Mouse (Mus musculus): ENCODE results near the gene Cask. TPM values are rescaled to one million over a fixed set of nuclear protein-coding genes. Genes with fewer than 3 reads are reported as not detected.

The Cask gene
- polyA plus RNA-seq, 1 experiment from 2014 or later, result 64.0 TPM

DNA sequence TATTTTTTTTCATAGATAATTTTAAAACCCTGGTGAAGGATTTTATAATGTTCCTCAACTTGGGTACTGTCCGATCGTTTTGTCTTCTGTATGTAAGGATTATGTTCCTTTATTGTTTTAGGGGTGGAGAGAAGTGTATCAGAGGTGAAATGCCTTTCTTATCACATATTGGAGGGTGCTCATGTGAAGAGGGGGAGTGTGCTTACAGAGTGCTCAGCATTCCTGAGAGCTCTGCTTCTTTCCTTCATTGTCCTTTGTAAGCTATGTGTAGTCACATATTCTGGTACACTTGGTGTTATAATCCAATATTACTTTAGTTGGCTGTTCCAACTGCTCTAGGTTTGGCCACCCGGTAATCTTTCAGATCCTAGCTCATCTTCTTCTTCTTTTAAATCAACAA is 150.5 kb downstream of the Cask start:
- WGBS, result 93% methylated on average over 3 of the region's 3 CpGs
- H3K36me3 ChIP-seq (ENCODE audit: control insufficient read depth, insufficient read depth, low read length), result no peaks in the 10 kb centered on the region
- ATAC-seq (ENCODE audit: low FRiP score, low TSS enrichment), result no peak
- no peak overlapping the region for H3K4me2 ChIP-seq (ENCODE audit: low read length)
- no peak for DNase-seq
- no peaks in the 10 kb centered on the region for H3K9me3 ChIP-seq (ENCODE audit: control insufficient read depth, low read length)
- H3K4me3 ChIP-seq (replicated peaks; ENCODE audit: low read depth, low read length), result no peak overlapping the region
- H3K9ac ChIP-seq (replicated peaks; ENCODE audit: low read length), result no peak overlapping the region
- no peaks in the 10 kb centered on the region for H3K27me3 ChIP-seq (ENCODE audit: control insufficient read depth, insufficient read depth, low read length)
- no peak overlapping the region for H3K27ac ChIP-seq (replicated peaks; ENCODE audit: low read depth, low read length)
- no peaks in the 10 kb centered on the region for H3K4me1 ChIP-seq (ENCODE audit: control insufficient read depth, insufficient read depth, low read length)

DNA sequence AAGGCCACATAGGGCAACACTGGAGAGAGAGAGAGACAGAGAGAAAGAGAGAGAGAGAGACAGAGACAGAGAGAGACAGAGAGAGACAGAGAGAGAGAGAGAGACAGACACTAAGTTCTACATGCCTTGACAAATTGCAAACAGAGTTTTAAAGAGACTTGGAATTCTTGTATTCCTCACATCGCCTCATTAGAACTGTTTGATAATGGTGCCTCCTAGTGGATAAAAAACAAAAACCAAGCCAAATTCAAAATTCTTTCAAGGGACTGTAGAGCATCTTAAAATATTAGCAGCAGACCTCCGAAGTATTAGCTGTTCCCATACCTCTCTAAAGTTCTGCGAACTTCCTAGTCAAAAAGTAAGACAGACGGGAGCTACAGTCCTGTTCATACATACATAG is 159.3 kb downstream of the Cask start:
- H3K27ac ChIP-seq (replicated peaks; ENCODE audit: low read depth, low read length), result no peak overlapping the region
- ATAC-seq (ENCODE audit: low FRiP score, low TSS enrichment) (no peak), DNase-seq (no peak)
- 85% methylated on average over 4 of the region's 4 CpGs for WGBS
- H3K27me3 ChIP-seq (ENCODE audit: control insufficient read depth, insufficient read depth, low read length), result no peaks in the 10 kb centered on the region
- H3K4me2 ChIP-seq (ENCODE audit: low read length), result no peak overlapping the region
- no peaks in the 10 kb centered on the region for H3K4me1 ChIP-seq (ENCODE audit: control insufficient read depth, insufficient read depth, low read length)
- H3K9ac ChIP-seq (replicated peaks; ENCODE audit: low read length), result no peak overlapping the region
- no peaks in the 10 kb centered on the region for H3K36me3 ChIP-seq (ENCODE audit: control insufficient read depth, insufficient read depth, low read length)
- no peaks in the 10 kb centered on the region for H3K9me3 ChIP-seq (ENCODE audit: control insufficient read depth, low read length)
- no peak overlapping the region for H3K4me3 ChIP-seq (replicated peaks; ENCODE audit: low read depth, low read length)

DNA sequence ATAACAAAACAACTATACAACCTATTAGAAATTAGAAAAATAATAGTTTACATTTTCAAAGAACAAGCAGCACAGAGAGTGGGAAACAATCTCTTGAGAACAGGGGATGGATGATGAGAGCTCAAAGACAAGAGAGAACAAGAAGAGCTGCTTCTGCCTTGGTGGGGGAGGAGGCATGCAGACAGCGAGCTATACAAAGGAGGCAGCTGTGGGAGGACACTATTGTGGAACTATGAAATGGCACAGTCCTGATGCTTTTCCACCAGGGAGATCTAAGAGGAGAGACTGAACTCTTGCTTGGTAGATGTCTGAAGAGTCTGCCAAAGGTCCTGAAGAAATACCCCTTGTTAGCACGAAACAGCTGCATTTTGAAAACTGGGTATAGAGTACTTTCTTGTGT is 162.8 kb downstream of the Cask start:
- DNase-seq (no peak), ATAC-seq (ENCODE audit: low FRiP score, low TSS enrichment) (no peak)
- Histone ChIP-seq H3K27me3 (ENCODE audit: control insufficient read depth, insufficient read depth, low read length) (no peaks in the 10 kb centered on the region), H3K9me3 (ENCODE audit: control insufficient read depth, low read length) (no peaks in the 10 kb centered on the region), H3K4me3 (replicated peaks; ENCODE audit: low read depth, low read length) (no peak overlapping the region), H3K4me1 (ENCODE audit: control insufficient read depth, insufficient read depth, low read length) (no peaks in the 10 kb centered on the region), H3K4me2 (ENCODE audit: low read length) (no peak overlapping the region), H3K36me3 (ENCODE audit: control insufficient read depth, insufficient read depth, low read length) (no peaks in the 10 kb centered on the region), H3K27ac (replicated peaks; ENCODE audit: low read depth, low read length) (no peak overlapping the region), H3K9ac (replicated peaks; ENCODE audit: low read length) (no peak overlapping the region)
- 50% methylated on average over 2 of the region's 2 CpGs for WGBS

DNA sequence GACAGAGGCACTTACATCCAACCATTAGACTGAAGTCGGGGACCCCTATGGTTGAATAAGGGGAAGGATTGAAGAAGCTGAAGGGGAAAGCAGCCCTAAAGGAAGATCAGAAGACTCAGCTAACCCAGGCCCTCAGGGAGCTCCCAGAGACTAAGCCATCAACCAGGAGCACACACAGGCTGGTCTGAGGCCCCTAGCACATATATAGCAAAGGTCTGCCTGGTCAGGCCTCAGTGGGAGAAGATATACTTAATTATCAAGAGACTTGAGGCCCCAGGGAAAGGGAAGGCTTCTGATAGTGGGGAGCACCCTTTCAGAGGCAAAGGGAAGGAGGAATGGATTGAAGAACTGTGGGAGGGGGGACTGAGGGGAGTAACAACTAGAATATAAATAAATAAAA is 164.6 kb downstream of the Cask start:
- Histone ChIP-seq H3K27ac (replicated peaks; ENCODE audit: low read depth, low read length) (no peak overlapping the region), H3K27me3 (ENCODE audit: control insufficient read depth, insufficient read depth, low read length) (no peaks in the 10 kb centered on the region), H3K4me3 (replicated peaks; ENCODE audit: low read depth, low read length) (no peak overlapping the region), H3K4me2 (ENCODE audit: low read length) (no peak overlapping the region), H3K36me3 (ENCODE audit: control insufficient read depth, insufficient read depth, low read length) (no peaks in the 10 kb centered on the region), H3K9ac (replicated peaks; ENCODE audit: low read length) (no peak overlapping the region), H3K9me3 (ENCODE audit: control insufficient read depth, low read length) (no peaks in the 10 kb centered on the region), H3K4me1 (ENCODE audit: control insufficient read depth, insufficient read depth, low read length) (no peaks in the 10 kb centered on the region)
- no peak for DNase-seq
- no peak for ATAC-seq (ENCODE audit: low FRiP score, low TSS enrichment)
- 88% methylated on average over 1 of the region's 1 CpGs for WGBS

DNA sequence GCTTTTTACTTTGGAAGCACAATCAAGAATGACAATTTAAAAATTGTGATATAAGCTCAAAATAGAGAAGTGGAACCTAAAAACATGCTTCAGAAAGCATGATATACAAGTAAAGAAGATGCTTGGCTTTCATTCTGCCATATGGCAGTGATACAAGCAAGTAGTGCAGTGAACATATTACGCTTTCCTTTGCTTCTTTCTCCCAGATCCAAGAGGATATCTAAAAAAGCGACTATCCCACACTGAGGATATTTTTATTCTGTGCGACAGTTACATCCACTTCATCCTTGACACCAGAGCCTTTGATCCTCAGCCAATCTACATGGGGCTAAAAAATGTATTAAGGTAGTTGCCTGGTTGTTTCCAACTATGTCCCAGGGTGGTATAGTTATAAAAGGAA is 169.4 kb downstream of the Cask start:
- Histone ChIP-seq H3K4me2 (ENCODE audit: low read length) (no peak overlapping the region), H3K9me3 (ENCODE audit: control insufficient read depth, low read length) (no peaks in the 10 kb centered on the region), H3K36me3 (ENCODE audit: control insufficient read depth, insufficient read depth, low read length) (no peaks in the 10 kb centered on the region), H3K4me1 (ENCODE audit: control insufficient read depth, insufficient read depth, low read length) (no peaks in the 10 kb centered on the region), H3K27me3 (ENCODE audit: control insufficient read depth, insufficient read depth, low read length) (no peaks in the 10 kb centered on the region), H3K27ac (replicated peaks; ENCODE audit: low read depth, low read length) (no peak overlapping the region), H3K4me3 (replicated peaks; ENCODE audit: low read depth, low read length) (no peak overlapping the region), H3K9ac (replicated peaks; ENCODE audit: low read length) (no peak overlapping the region)
- WGBS, result 91% methylated on average over 3 of the region's 3 CpGs
- DNase-seq (no peak), ATAC-seq (ENCODE audit: low FRiP score, low TSS enrichment) (no peak)

DNA sequence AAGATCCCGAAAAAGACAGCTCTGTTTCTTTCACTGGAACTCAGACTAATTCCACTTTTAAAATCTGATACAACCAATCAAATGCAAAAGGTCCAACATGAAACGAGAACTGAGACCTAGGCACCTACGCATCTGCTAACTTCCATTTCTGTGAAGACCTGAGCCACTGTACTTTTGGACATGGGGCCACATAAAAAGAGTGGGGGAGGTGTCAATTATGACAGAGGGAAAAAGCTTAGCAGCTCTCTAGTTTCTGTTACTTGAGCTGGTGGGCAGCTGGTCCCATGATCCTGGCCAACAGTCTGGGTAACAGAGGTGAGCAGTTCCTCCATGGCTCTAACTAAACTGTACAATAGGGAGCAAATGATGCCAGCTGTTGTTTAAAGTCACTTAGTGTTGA is 178.2 kb downstream of the Cask start:
- ATAC-seq (ENCODE audit: low FRiP score, low TSS enrichment), result no peak
- no peaks in the 10 kb centered on the region for H3K36me3 ChIP-seq (ENCODE audit: control insufficient read depth, insufficient read depth, low read length)
- H3K27me3 ChIP-seq (ENCODE audit: control insufficient read depth, insufficient read depth, low read length), result no peaks in the 10 kb centered on the region
- no peaks in the 10 kb centered on the region for H3K4me1 ChIP-seq (ENCODE audit: control insufficient read depth, insufficient read depth, low read length)
- H3K4me3 ChIP-seq (replicated peaks; ENCODE audit: low read depth, low read length), result no peak overlapping the region
- H3K9ac ChIP-seq (replicated peaks; ENCODE audit: low read length), result no peak overlapping the region
- no peak for DNase-seq
- 88% methylated on average over 3 of the region's 3 CpGs for WGBS
- no peak overlapping the region for H3K4me2 ChIP-seq (ENCODE audit: low read length)
- no peak overlapping the region for H3K27ac ChIP-seq (replicated peaks; ENCODE audit: low read depth, low read length)
- H3K9me3 ChIP-seq (ENCODE audit: control insufficient read depth, low read length), result no peaks in the 10 kb centered on the region

DNA sequence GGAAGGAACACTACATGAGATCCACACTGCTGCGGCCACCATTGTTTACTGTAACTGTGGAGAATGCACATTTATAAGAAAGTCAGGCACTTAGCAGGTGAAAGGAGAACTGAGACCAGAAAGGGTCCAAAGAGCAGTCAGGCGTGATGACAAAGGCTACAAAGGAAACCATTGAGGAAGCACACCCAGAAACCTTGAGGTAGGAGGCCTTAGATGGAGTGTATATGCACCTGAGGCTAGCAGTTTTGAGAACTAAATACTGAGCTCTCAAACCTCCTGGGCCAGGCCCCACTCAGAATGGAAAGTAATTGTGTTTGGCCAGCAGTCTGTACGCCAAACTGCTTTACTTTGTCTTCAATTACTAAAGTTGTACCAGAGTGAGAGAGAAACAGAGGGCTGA is 180.8 kb downstream of the Cask start:
- Histone ChIP-seq H3K9me3 (ENCODE audit: control insufficient read depth, low read length) (no peaks in the 10 kb centered on the region), H3K4me1 (ENCODE audit: control insufficient read depth, insufficient read depth, low read length) (no peaks in the 10 kb centered on the region), H3K4me3 (replicated peaks; ENCODE audit: low read depth, low read length) (no peak overlapping the region), H3K27ac (replicated peaks; ENCODE audit: low read depth, low read length) (no peak overlapping the region), H3K27me3 (ENCODE audit: control insufficient read depth, insufficient read depth, low read length) (no peaks in the 10 kb centered on the region), H3K9ac (replicated peaks; ENCODE audit: low read length) (no peak overlapping the region), H3K4me2 (ENCODE audit: low read length) (no peak overlapping the region), H3K36me3 (ENCODE audit: control insufficient read depth, insufficient read depth, low read length) (no peaks in the 10 kb centered on the region)
- DNase-seq (no peak), ATAC-seq (ENCODE audit: low FRiP score, low TSS enrichment) (no peak)
- 71% methylated on average over 3 of the region's 3 CpGs for WGBS

DNA sequence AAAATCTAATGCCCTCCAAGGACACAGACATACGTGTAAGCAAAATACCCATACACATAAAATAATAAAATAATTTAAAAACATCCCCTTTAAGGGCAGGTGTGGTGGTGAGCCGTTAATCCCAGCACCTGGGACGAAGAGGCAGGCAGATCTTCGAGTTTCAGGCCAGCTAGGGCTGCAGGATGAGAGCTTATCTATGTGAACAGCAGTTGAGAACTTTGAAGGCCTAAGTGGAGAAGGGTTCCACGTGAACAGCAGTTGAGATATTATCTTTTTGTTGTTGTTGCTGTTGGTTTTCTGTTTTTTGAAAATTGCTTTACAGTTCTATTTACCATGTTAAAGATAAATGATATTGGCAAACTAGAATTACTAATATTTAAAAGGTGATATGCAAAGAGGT is 182.3 kb downstream of the Cask start:
- ATAC-seq (ENCODE audit: low FRiP score, low TSS enrichment) (no peak), DNase-seq (no peak)
- Histone ChIP-seq H3K9ac (replicated peaks; ENCODE audit: low read length) (no peak overlapping the region), H3K4me1 (ENCODE audit: control insufficient read depth, insufficient read depth, low read length) (no peaks in the 10 kb centered on the region), H3K4me2 (ENCODE audit: low read length) (no peak overlapping the region), H3K4me3 (replicated peaks; ENCODE audit: low read depth, low read length) (no peak overlapping the region), H3K27ac (replicated peaks; ENCODE audit: low read depth, low read length) (no peak overlapping the region), H3K9me3 (ENCODE audit: control insufficient read depth, low read length) (no peaks in the 10 kb centered on the region), H3K27me3 (ENCODE audit: control insufficient read depth, insufficient read depth, low read length) (no peaks in the 10 kb centered on the region), H3K36me3 (ENCODE audit: control insufficient read depth, insufficient read depth, low read length) (no peaks in the 10 kb centered on the region)
- 80% methylated on average over 5 of the region's 5 CpGs for WGBS

DNA sequence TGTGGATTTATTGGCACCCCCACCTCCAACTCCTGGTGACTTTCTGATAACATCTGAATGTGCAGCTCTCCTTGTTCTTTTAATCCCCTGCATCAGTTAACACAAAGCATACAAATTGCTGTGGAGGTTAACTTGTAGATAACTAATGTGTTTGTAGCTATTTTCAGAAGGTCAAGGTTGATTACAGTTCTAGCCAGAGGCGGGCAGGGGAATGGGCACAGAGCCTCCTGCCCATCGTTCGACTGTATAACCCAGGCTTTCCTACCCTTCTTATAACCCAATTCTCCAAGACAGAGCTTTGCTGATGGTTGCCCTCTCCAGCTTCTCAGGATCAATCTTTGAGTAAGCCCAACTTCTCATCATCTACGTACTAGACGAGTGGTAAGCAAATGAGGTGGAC is 190.1 kb downstream of the Cask start, which contains the start of gene Gpr82:
Gene Gpr82 (plus strand): TSS at position 301 of the 400 bp plus-strand sequence.
- Histone ChIP-seq H3K27me3 (ENCODE audit: control insufficient read depth, insufficient read depth, low read length) (no peaks in the 10 kb centered on the region), H3K9me3 (ENCODE audit: control insufficient read depth, low read length) (no peaks in the 10 kb centered on the region), H3K27ac (replicated peaks; ENCODE audit: low read depth, low read length) (no peak within 1 kb of the TSS), H3K4me3 (replicated peaks; ENCODE audit: low read depth, low read length) (no peak within 1 kb of the TSS), H3K4me1 (ENCODE audit: control insufficient read depth, insufficient read depth, low read length) (no peaks in the 10 kb centered on the region), H3K9ac (replicated peaks; ENCODE audit: low read length) (no peak within 1 kb of the TSS), H3K4me2 (ENCODE audit: low read length) (no peak within 1 kb of the TSS), H3K36me3 (ENCODE audit: control insufficient read depth, insufficient read depth, low read length) (no peaks in the 10 kb centered on the region)
- no peak for DNase-seq
- ATAC-seq (ENCODE audit: low FRiP score, low TSS enrichment), result no peak
- WGBS, result 94% methylated on average over 5 of the region's 5 CpGs
